Mouse (Mus musculus) kidney, adult 11 months (tissue): ENCODE measurements around the gene Lyrm7.

Experiments used
- DNase-seq: peaks from one replicate; pipeline ENCODE4 v3.0.0; 2022

Gene Lyrm7

DNA sequence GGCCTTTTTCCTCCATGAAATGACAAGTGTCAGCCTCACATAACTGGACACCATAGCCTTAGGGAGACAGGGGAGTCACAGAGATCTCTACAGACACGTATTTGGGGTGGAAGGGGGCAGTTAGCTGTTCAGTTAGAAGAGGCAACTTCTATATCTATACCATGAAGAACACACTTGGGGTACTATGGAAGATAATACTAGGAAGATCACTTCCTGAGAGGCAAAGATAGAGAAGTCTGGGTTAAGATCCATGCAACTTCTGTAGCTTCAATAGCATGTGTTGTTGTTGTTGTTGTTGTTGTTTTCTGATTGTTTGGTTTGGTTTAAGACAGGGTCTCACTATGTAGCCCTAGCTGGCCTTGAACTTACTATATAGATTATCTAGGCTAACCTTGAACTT, 67.5 kb downstream of the Lyrm7 start:
- no peak for DNase-seq

GRCm38 (mm10) chr11:54791458-54791857, 69.3 kb downstream of the Lyrm7 start:
- no peak for DNase-seq

DNA sequence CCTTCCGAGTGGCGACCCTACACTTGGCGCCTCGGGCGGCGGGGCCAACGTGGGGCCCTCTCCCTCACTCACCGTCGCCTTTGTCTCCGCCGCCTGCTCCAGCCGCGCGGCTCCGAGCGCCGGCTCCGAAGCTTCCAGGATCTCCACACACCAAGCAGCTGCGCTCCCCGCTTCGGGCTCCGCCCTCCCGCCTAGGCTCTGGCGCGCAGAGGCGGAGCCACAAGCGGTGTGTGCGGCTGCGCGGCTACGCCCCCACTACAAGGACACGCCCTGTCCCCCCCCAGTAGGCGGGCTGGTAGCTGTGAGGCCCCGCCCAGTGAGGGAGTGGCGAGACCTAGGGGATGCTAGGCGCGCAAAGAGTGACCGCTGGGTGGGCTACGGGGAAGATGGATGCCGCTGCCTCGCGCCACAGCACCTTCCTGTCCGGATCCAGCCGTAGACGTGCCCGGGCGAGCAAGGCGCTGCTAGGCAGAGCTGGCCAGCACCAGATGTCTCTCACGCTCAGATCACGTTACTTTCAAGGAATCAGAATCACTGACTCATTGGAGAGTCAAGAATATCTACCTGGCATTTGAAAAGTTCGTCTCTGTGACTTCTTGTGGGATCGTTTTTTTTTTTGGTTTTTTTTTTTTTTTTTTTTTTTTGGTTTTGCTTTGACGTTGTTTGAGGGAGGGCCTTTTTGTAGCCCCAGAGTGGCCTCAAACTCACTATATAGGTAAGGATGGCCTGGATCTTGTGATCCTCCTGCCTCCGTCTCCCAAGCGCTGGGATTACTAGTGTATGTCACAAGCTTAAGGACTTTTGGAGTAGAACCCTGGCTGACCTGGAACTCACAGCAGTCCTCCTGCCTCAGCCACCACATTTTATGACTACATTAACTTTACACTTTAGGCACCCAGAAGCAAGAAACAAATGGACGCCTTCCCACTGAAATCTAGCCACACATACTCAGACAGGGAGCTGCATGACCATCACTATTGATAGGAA, 72.9 kb downstream of the Lyrm7 start, which contains the start of gene Cdc42se2:
Gene Cdc42se2, minus strand, starts transcription at position 188 of the 987 bp plus-strand sequence.
- peak; percentile 95 for DNase-seq

DNA sequence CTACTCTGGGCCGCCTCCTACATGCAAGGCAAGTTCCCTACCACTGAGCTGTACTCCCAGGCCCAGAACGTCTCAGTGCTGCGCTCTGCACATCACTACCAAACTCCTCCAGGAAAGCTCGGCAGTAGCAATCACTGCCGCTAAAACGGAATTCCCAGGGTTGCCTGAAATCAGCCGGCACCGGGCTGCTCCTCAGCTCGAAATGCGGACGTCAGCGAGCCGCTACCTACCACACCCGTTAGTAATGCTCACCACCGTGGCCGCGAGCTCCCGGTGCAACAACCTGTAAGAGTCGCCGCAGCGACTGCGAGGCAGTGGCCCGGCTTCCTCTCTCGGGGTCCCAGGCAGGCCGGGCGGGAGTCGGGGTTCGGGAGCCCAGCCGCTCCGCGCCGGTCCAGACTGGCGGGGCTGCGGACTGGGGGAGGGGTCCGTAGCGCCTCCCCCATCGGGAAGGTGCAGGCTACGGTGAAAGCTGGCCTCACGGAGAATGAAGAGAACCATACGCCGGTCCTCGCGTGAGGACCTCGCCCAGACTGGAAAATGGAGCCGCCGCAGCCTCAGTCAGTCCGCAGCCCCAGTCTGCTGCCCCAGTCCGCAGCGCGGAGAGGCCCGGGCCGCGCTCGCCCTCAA, 73.7 kb downstream of the Lyrm7 start:
- DNase-seq = peak; percentile 51

DNA sequence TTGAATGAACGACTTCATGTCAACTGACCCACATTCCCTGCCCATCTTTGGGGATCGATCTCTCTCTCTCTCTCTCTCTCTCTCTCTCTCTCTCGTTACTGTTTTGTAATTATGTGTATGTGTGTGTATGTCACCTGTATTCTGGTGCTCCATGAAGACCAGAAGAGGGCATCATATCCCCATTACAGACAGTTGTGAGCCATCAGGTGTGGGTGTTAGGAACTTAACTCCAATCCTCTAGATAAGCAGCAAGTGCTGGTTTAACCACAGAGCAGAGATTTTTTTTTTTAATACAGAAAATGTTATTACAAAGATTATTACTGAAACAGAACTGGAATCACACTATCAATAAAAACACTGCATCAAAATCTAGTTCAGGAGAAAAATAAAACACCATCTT, 75.2 kb downstream of the Lyrm7 start:
- DNase-seq = no peak

DNA sequence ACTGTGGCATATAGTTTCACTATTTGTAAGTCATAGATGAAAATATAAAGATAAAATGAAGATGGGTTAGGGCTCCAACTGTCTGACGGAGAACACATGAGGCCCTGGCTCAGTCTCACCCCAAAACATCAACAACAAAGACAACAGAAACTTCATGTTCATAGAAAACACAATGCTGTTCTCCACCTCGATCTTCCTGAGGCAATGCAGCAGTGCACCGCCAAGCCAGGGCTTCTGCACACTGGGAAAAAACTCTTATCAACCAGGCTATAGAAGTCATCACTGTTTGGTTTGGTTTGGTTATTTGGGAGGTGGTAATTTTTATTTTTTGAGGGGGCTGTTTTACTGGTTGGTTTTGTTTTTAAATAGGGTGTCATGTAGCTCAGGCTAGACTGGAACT, 76.3 kb downstream of the Lyrm7 start:
- no peak for DNase-seq

DNA sequence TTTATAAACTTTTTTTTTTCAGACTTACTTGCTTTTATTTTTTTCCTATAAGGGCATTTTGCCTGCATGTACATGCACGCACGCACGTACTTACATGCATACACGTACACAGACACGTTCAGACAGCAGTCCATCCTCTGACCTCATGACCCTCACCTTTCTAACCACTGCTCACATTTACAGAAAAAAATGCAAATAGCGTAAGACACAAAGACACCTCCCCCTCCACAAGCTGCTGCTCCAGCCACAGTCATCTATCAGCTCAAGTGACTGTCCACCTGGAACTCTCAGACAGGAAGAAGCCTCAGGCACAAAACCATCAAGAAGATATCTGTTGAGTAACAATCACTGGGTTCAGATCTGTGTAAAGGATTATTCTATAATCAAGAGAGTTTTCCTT, 78.5 kb downstream of the Lyrm7 start:
- DNase-seq = no peak

DNA sequence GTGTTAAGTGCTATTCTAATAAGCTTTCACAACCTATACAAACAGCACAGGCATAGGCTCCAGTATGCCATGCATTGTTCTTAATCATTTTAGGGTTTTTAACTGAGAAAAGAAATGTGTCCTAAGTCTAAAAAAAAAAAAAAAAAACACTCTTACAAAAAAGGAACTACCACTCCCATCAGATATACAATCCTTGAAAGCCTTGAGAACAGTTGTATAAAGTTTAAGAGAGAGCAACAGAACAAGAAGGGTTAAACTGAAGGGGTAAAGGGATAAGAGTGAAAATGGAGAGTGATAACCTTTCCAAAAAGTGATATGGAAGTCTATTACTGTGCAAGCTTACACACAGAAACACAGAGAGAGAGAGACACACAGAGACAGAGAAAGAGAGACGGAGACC, 80.8 kb downstream of the Lyrm7 start:
- DNase-seq = no peak

- no peak for DNase-seq
These were observed 82.4 kb downstream of the Lyrm7 start for GRCm38 (mm10) chr11:54778131-54778844.

DNA sequence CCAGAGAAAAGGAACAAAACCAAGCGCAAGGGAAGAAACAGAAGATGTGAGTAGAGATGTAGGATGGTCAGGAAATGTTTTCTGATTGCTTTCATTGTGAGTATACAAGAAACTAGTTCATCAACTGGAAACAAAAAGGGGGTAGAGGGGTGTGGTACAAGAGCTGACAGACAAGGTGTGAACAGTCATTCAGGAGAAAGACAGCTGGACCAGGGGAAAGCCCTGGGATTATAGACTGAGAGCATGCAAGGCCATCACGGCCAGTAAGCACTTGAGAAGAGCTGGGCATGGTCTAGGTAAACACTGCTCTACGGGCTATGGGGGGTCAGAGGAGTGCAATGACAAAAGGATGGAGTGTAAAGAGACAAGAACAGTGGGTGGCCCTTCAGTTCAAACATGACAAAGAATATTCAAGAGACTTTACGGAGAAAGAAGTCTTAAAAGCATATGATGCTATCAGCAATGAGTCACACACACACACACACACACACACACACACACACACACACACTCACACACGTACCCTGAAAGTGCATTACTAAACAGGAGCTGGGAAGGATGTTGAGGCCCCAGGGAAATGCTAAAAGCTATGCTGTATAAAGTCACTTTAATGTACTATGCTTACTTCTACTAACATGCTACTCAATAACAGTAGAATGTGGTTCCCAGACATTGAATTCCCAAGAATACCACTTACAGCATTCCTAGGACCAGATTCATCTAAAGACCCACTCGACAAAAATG, 83.2 kb downstream of the Lyrm7 start:
- DNase-seq = no peak
